Mouse (Mus musculus): ENCODE results near the gene Gm14781.
"Not testable (repeated sequence)": the region's sequence is repeated elsewhere in the genome, so short reads cannot be mapped to it uniquely, and the experiment has no call there.

The Gm14781 gene

GRCm38 (mm10) chrX:91631894-91632293 is at the start of gene Gm14781:
Gene Gm14781, plus strand, starts transcription at chrX:91632194.
- TF ChIP-seq GATA4 (IDR thresholded peaks at IDR 0.05; ENCODE audit: insufficient replicate concordance, low read length): not testable (repeated sequence)
